Mouse (Mus musculus) hindbrain, embryonic 12.5 days (tissue): Measurements from ENCODE around the gene Gng4. TPM values are rescaled to one million over a fixed set of nuclear protein-coding genes. Genes with fewer than 3 reads are reported as not detected.

Source experiments
- ATAC-seq: fragments of 200-750 bp; cut with Nextera tagmentation; 2 replicates; pipeline ENCODE4 v1.8.0; 2017; ENCODE audit warnings: moderate TSS enrichment; ENCODE audit not compliant: low FRiP score
- H3K27ac ChIP-seq: fragments of 300-500 bp; sonication (generic); 2 replicates; pipeline ENCODE4 v1.5.1; 2016; ENCODE audit warnings: mild to moderate bottlenecking
- H3K27me3 ChIP-seq: fragments of 300-500 bp; sonication (generic); 2 replicates; pipeline ENCODE4 v1.6.1; 2016; ENCODE audit warnings: mild to moderate bottlenecking
- H3K36me3 ChIP-seq: fragments of 300-500 bp; sonication (generic); 2 replicates; pipeline ENCODE4 v1.6.1; 2016; ENCODE audit warnings: mild to moderate bottlenecking
- H3K4me1 ChIP-seq: fragments of 300-500 bp; sonication (generic); 2 replicates; pipeline ENCODE4 v1.6.1; 2016
- H3K4me2 ChIP-seq: fragments of 300-500 bp; sonication (generic); replicated peaks from 2 replicates; pipeline ENCODE4 v1.6.1; 2016; ENCODE audit warnings: mild to moderate bottlenecking
- H3K4me3 ChIP-seq: fragments of 300-500 bp; sonication (generic); 2 replicates; pipeline ENCODE4 v1.5.1; 2016; ENCODE audit warnings: mild to moderate bottlenecking
- H3K9ac ChIP-seq: fragments of 300-500 bp; sonication (generic); 2 replicates; pipeline ENCODE4 v1.6.1; 2016; ENCODE audit warnings: mild to moderate bottlenecking, moderate library complexity
- H3K9me3 ChIP-seq: fragments of 300-500 bp; sonication (generic); replicated peaks from 2 replicates; pipeline ENCODE4 v1.6.1; 2016; ENCODE audit warnings: mild to moderate bottlenecking
- WGBS: fragments of 180-500 bp; shearing (Covaris S2); methylation state at CpG from one replicate; pipeline ENCODE4 v1.1.7; 2016; 5-methylcytosine and 5-hydroxymethylcytosine counted together
- polyA plus RNA-seq: library from polyadenylated mRNA; unstranded; fragments of >200 nt; fragmentation: Nextera tagmentation; extraction: Ambion mirVana; gene quantifications from 2 replicates; pipeline ENCODE4 v1.2.1, GENCODE M21; 2016

The Gng4 gene
- polyA plus RNA-seq, 1 experiment from 2014 or later: 6.2 TPM

GRCm38 (mm10) chr13:13867078-13867759 lies 83.4 kb downstream of the Gng4 start:
- no peak overlapping the region for H3K27ac ChIP-seq
- H3K4me3 ChIP-seq: no peak overlapping the region
- ATAC-seq: peak; percentile 43; the same call in 1 of the 2 replicates
- H3K9ac ChIP-seq: no peak overlapping the region
- no peak overlapping the region for H3K4me2 ChIP-seq
- no peaks in the 10 kb centered on the region for H3K9me3 ChIP-seq
- no peaks in the 10 kb centered on the region for H3K36me3 ChIP-seq
- no peaks in the 10 kb centered on the region for H3K4me1 ChIP-seq
- WGBS: 95% methylated on average over 2 of the region's 2 CpGs
- H3K27me3 ChIP-seq: no peaks in the 10 kb centered on the region

GRCm38 (mm10) chr13:13867922-13868321 lies 84.1 kb downstream of the Gng4 start:
- 25% methylated on average over 3 of the region's 3 CpGs for WGBS
- peak; percentile 84 for ATAC-seq
- Histone ChIP-seq H3K36me3 (no peaks in the 10 kb centered on the region), H3K4me2 (no peak overlapping the region), H3K9me3 (no peaks in the 10 kb centered on the region), H3K4me3 (no peak overlapping the region), H3K27me3 (no peaks in the 10 kb centered on the region), H3K4me1 (no peaks in the 10 kb centered on the region), H3K27ac (no peak overlapping the region), H3K9ac (no peak overlapping the region)

Other genes with a start within 250 kb of the Gng4 start
- gene Lyst, start 193.7 kb upstream of the Gng4 start, polyA plus RNA-seq: 3.2 and 3.7 TPM in 2 replicates
- gene B3galnt2, start 170.4 kb downstream of the Gng4 start, polyA plus RNA-seq: 32.4 and 33.3 TPM in 2 replicates